Mouse (Mus musculus) stomach, embryonic 15.5 days (tissue): ENCODE results near the gene Defa36. TPM values are rescaled to one million over a fixed set of nuclear protein-coding genes. Genes with fewer than 3 reads are reported as not detected.
"Not testable (repeated sequence)": the region's sequence is repeated elsewhere in the genome, so short reads cannot be mapped to it uniquely, and the experiment has no call there.

ENCODE experiments used
- ATAC-seq: fragments of 200-750 bp; cut with Nextera tagmentation; 2 replicates; pipeline ENCODE4 v1.8.0; 2017; ENCODE audit warnings: low read depth, moderate number of reproducible peaks, moderate TSS enrichment; ENCODE audit not compliant: insufficient read depth, low FRiP score
- H3K27ac ChIP-seq: fragments of 300-500 bp; sonication (generic); 2 replicates; pipeline ENCODE4 v1.5.1; 2015; ENCODE audit warnings: mild to moderate bottlenecking, inconsistent platforms
- H3K27me3 ChIP-seq: fragments of 300-500 bp; sonication (generic); replicated peaks from 2 replicates; pipeline ENCODE4 v1.6.1; 2015; ENCODE audit warnings: inconsistent platforms
- H3K36me3 ChIP-seq: fragments of 300-500 bp; sonication (generic); 2 replicates; pipeline ENCODE4 v1.6.1; 2015; ENCODE audit warnings: inconsistent platforms
- H3K4me1 ChIP-seq: fragments of 300-500 bp; sonication (generic); 2 replicates; pipeline ENCODE4 v1.6.1; 2015; ENCODE audit warnings: inconsistent platforms
- H3K4me2 ChIP-seq: fragments of 300-500 bp; sonication (generic); 2 replicates; pipeline ENCODE4 v1.6.1; 2015; ENCODE audit warnings: mild to moderate bottlenecking, inconsistent platforms
- H3K4me3 ChIP-seq: fragments of 300-500 bp; sonication (generic); replicated peaks from 2 replicates; pipeline ENCODE4 v1.5.1; 2015; ENCODE audit warnings: inconsistent platforms
- H3K9ac ChIP-seq: fragments of 300-500 bp; sonication (generic); 2 replicates; pipeline ENCODE4 v1.6.1; 2015; ENCODE audit warnings: inconsistent platforms
- H3K9me3 ChIP-seq: fragments of 300-500 bp; sonication (generic); 2 replicates; pipeline ENCODE4 v1.6.1; 2016; ENCODE audit warnings: inconsistent platforms
- WGBS: fragments of 180-500 bp; shearing (Covaris S2); methylation state at CpG from one replicate; pipeline ENCODE4 v1.1.7; 2015; 5-methylcytosine and 5-hydroxymethylcytosine counted together
- polyA plus RNA-seq: library from polyadenylated mRNA; unstranded; fragments of >200 nt; fragmentation: Nextera tagmentation; extraction: Ambion mirVana; gene quantifications from 2 replicates; pipeline ENCODE4 v1.2.1, GENCODE M21; 2015

Defa36 gene
- polyA plus RNA-seq: not detected in 2 replicates

DNA sequence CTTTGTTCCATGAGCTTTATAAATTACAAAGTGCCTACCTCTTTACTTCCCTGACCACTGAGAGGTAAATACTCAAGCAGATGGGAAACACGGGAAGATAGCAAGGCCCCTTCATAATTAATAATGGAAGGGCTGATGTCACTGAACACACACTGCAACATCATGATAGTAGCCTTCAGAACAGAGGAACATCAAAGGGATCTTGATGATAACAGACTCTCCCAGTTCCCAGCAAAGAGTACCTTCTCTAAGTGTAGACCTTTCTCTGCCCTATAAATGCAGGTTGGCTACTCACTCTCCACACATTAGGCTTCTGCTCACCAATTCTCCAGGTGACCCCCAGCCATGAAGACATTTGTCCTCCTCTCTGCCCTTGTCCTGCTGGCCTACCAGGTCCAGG lies at the start of gene Defa36:
Gene Defa36 (plus strand): TSS at position 301 of the 400 bp plus-strand sequence.
- not testable (repeated sequence) for H3K4me3 ChIP-seq, H3K9ac ChIP-seq, H3K4me2 ChIP-seq, H3K27me3 ChIP-seq, H3K27ac ChIP-seq, H3K36me3 ChIP-seq, ATAC-seq, H3K9me3 ChIP-seq, H3K4me1 ChIP-seq
- no CpG with 5 or more reads among the region's 1 CpGs for WGBS

DNA sequence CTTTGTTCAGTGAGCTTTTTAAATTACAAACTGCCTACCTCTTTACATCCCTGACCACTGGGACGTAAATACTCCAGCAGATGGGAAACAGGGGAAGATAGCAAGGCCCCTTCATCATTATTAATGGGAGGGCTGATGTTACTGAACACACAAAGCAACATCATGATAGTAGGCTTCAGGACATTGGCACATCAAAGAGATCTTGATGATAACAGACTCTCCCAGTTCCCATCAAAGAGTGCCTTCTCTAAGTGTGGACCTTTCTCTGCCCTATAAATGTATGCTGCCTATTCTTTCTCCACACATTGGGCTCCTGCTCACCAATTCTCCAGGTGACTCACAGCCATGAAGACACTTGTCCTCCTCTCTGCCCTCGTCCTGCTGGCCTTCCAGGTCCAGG lies 49.0 kb upstream of the Defa36 start, which contains the start of gene Defa2:
Gene Defa2 (plus strand): TSS at position 301 of the 400 bp plus-strand sequence.
- not testable (repeated sequence) for H3K36me3 ChIP-seq, H3K27me3 ChIP-seq, H3K4me3 ChIP-seq, ATAC-seq, H3K4me1 ChIP-seq, H3K27ac ChIP-seq, H3K4me2 ChIP-seq, H3K9me3 ChIP-seq, H3K9ac ChIP-seq
- no CpG with 5 or more reads among the region's 2 CpGs for WGBS

DNA sequence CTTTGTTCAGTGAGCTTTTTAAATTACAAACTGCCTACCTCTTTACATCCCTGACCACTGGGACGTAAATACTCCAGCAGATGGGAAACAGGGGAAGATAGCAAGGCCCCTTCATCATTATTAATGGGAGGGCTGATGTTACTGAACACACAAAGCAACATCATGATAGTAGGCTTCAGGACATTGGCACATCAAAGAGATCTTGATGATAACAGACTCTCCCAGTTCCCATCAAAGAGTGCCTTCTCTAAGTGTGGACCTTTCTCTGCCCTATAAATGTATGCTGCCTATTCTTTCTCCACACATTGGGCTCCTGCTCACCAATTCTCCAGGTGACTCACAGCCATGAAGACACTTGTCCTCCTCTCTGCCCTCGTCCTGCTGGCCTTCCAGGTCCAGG lies 35.7 kb upstream of the Defa36 start, which contains the start of gene Defa33:
Gene Defa33 (plus strand): TSS at position 301 of the 400 bp plus-strand sequence.
- not testable (repeated sequence) for H3K9ac ChIP-seq, H3K36me3 ChIP-seq, H3K4me2 ChIP-seq, H3K27me3 ChIP-seq, ATAC-seq, H3K4me1 ChIP-seq, H3K4me3 ChIP-seq, H3K27ac ChIP-seq, H3K9me3 ChIP-seq
- no CpG with 5 or more reads among the region's 2 CpGs for WGBS

DNA sequence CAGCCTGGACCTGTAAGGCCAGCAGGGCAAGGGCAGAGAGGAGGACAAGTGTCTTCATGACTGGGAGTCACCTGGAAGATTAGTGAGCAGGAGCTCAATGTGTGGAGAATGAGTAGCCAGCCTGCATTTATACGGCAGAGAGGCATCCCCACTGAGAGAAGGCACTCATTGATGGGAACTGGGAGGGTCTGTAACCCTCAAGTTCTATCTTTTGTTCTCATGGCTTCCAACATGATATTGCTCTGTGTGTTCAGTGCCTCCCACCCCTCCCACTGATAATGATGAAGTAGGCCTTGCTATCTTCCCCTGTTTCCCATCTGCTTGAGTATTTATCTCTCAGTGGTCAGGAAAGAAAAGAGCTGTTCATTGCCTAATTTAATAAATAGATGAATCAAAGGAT lies 29.2 kb downstream of the Defa36 start, which contains the start of gene Gm7849:
Gene Gm7849 (minus strand): TSS at position 101 of the 400 bp plus-strand sequence.
- not testable (repeated sequence) for H3K9me3 ChIP-seq, H3K4me2 ChIP-seq, H3K36me3 ChIP-seq, H3K9ac ChIP-seq, H3K4me1 ChIP-seq, H3K27ac ChIP-seq, H3K27me3 ChIP-seq, H3K4me3 ChIP-seq, ATAC-seq
- no CpG with 5 or more reads among the region's 1 CpGs for WGBS

Other genes starting within 250 kb of the Defa36 start
- gene Defa31, start 235.8 kb upstream of the Defa36 start, polyA plus RNA-seq: not detected in 2 replicates
- not detected in 2 replicates for gene Gm15293, start 225.8 kb upstream of the Defa36 start, polyA plus RNA-seq
- not detected in 2 replicates for gene Gm15292, start 177.7 kb upstream of the Defa36 start, polyA plus RNA-seq
- gene Defa27, start 111.9 kb upstream of the Defa36 start, polyA plus RNA-seq: not detected in 2 replicates
- gene Defa29, start 100.4 kb upstream of the Defa36 start, polyA plus RNA-seq: not detected in 2 replicates
- gene Defa2, start 48.9 kb upstream of the Defa36 start, polyA plus RNA-seq: not detected in 2 replicates
- 0.76 TPM in 1 of 2 replicates, not detected in the other for gene Defa33, start 35.6 kb upstream of the Defa36 start, polyA plus RNA-seq
- gene Gm7849, start 29.1 kb downstream of the Defa36 start, polyA plus RNA-seq: 0.31 and 2.2 TPM in 2 replicates
- 1.5 TPM in 1 of 2 replicates, not detected in the other for gene Defa20, start 81.8 kb downstream of the Defa36 start, polyA plus RNA-seq
- not detected in 2 replicates for gene Defa32, start 101.6 kb downstream of the Defa36 start, polyA plus RNA-seq
- not detected in 2 replicates for gene Defa37, start 138.0 kb downstream of the Defa36 start, polyA plus RNA-seq
- gene Defa28, start 155.6 kb downstream of the Defa36 start, polyA plus RNA-seq: not detected in 2 replicates
- not detected in 2 replicates for gene Gm7861, start 167.1 kb downstream of the Defa36 start, polyA plus RNA-seq
- gene Defa26, start 190.8 kb downstream of the Defa36 start, polyA plus RNA-seq: not detected in 2 replicates
- 4.1 and 7.3 TPM in 2 replicates for gene Defa17, start 228.4 kb downstream of the Defa36 start, polyA plus RNA-seq
- gene Defa34, start 238.4 kb downstream of the Defa36 start, polyA plus RNA-seq: not detected in 2 replicates